19 mouse cellular contexts compared by ENCODE assay signal in genomic region chr10:20533811-20534210, GRCm38 (mm10).
A peak's percentile ranks its signal among the peaks of the same experiment; 100 is the strongest.
DNase-seq lines count a peak whose midpoint lies in the region; ATAC-seq and TF ChIP-seq lines count a peak whose summit lies in the region.
"Had no signal": no experiment of that assay in that cellular context is flagged by ENCODE, and none has a peak within 500 bp of the region (broad histone marks: within the 10 kb centered on the region; RNA-seq: fewer than 3 reads in every experiment).

No protein-coding gene starts in this region.

- TF ChIP-seq POLR2A in kidney, adult 2 months (IDR thresholded peaks at IDR 0.05; ENCODE audit: low read depth, low read length): no peak

- H3K9ac ChIP-seq in lung, embryonic 14.5 days: no peak overlapping the region
- H3K9ac ChIP-seq: hindbrain, embryonic 15.5 days; liver, embryonic 12.5 days; neural tube, embryonic 12.5 days; stomach, embryonic 15.5 days had no signal

- TF ChIP-seq CTCF in gastrocnemius, adult 2 months (IDR thresholded peaks at IDR 0.05): no peak
- no peak for TF ChIP-seq CTCF in kidney, adult 2 months (conservative IDR thresholded peaks at IDR 0.05; ENCODE audit: insufficient read depth, insufficient read length, low read depth, low read length)
- no peak for TF ChIP-seq CTCF in lung, embryonic 14.5 days (IDR thresholded peaks at IDR 0.05; ENCODE audit: low read depth)

- H3K9me3 ChIP-seq in lung, embryonic 14.5 days (ENCODE audit: low read depth, low read length): no peaks in the 10 kb centered on the region
- H3K9me3 ChIP-seq: hindbrain, embryonic 15.5 days; liver, embryonic 12.5 days; neural tube, embryonic 12.5 days; stomach, embryonic 15.5 days had no signal

- no peak overlapping the region for H3K4me3 ChIP-seq in gastrocnemius, adult 2 months
- no peak overlapping the region for H3K4me3 ChIP-seq in kidney, adult 2 months (ENCODE audit: insufficient read depth, low read depth, low read length)
- no peak overlapping the region for H3K4me3 ChIP-seq in lung, embryonic 14.5 days (ENCODE audit: low read depth, low read length)
- H3K4me3 ChIP-seq: hindbrain, embryonic 15.5 days; liver, embryonic 12.5 days; neural tube, embryonic 12.5 days; stomach, embryonic 15.5 days had no signal

- no peaks in the 10 kb centered on the region for H3K27me3 ChIP-seq in kidney, adult 2 months (replicated peaks; ENCODE audit: control insufficient read depth, insufficient read depth, low read length)
- H3K27me3 ChIP-seq in lung, embryonic 14.5 days (ENCODE audit: insufficient read depth, low read length): no peaks in the 10 kb centered on the region
- H3K27me3 ChIP-seq: hindbrain, embryonic 15.5 days; liver, embryonic 12.5 days; neural tube, embryonic 12.5 days; stomach, embryonic 15.5 days had no signal

- no peaks in the 10 kb centered on the region for H3K36me3 ChIP-seq in kidney, adult 2 months (ENCODE audit: control insufficient read depth, insufficient read depth, low read length)
- no peaks in the 10 kb centered on the region for H3K36me3 ChIP-seq in lung, embryonic 14.5 days (ENCODE audit: insufficient read depth)
- H3K36me3 ChIP-seq: hindbrain, embryonic 15.5 days; liver, embryonic 12.5 days; neural tube, embryonic 12.5 days; stomach, embryonic 15.5 days had no signal

- H3K27ac ChIP-seq in gastrocnemius, adult 2 months: peak overlapping the region; percentile 50
- H3K27ac ChIP-seq in kidney, adult 2 months (ENCODE audit: insufficient read depth, low read depth, low read length): peak overlapping the region; percentile 82
- no peak overlapping the region for H3K27ac ChIP-seq in lung, embryonic 14.5 days (ENCODE audit: low read depth)
- H3K27ac ChIP-seq: hindbrain, embryonic 15.5 days; liver, embryonic 12.5 days; neural tube, embryonic 12.5 days; stomach, embryonic 15.5 days had no signal

- ATAC-seq in lung, embryonic 14.5 days (ENCODE audit: insufficient read depth): no peak
- ATAC-seq: activated CD4-positive, CD25-positive, alpha-beta regulatory T cell, adult 4 months; liver, embryonic 12.5 days; Patski had no signal

- WGBS in kidney, adult 2 months: 44% methylated on average over 5 of the region's 5 CpGs
- 10% methylated on average over 5 of the region's 5 CpGs for WGBS in lung, embryonic 14.5 days

- no peak for DNase-seq in gastrocnemius, adult 2 months
- no peak for DNase-seq in gastrocnemius, postnatal 25 days
- DNase-seq in kidney, adult 2 months: peak; percentile 73
- DNase-seq in kidney, postnatal 10 days: no peak
- DNase-seq in lung, embryonic 14.5 days: peak; percentile 40
- DNase-seq in lung, postnatal 36 days: no peak
- peak; percentile 9 for DNase-seq in naive thymus-derived CD4-positive, alpha-beta T cell, adult 2 months (ENCODE audit: low read depth)
- DNase-seq in neural tube, embryonic 10.5 days (ENCODE audit: extremely low spot score, low spot score): no peak
- DNase-seq: adrenal gland, postnatal 14 days; B cell, adult 2 months; cerebellum, adult 2 months; left cerebral cortex, postnatal 4 days; thymus, adult 2 months had no signal

- intact Hi-C loops in gastrocnemius, adult 2 months (cut with DNase I): no loop called here

- no peak overlapping the region for H3K4me2 ChIP-seq in lung, embryonic 14.5 days
- H3K4me2 ChIP-seq: hindbrain, embryonic 15.5 days; liver, embryonic 12.5 days; neural tube, embryonic 12.5 days; stomach, embryonic 15.5 days had no signal

- no peaks in the 10 kb centered on the region; the same call in 1 of the 2 replicates for H3K4me1 ChIP-seq in kidney, adult 2 months (ENCODE audit: control insufficient read depth, insufficient read depth, low read length)
- H3K4me1 ChIP-seq in lung, embryonic 14.5 days (ENCODE audit: insufficient read depth): peaks cover under 1% of the 10 kb centered on the region; the same call in 1 of the 2 replicates

Comparison
In these comparisons a context has a peak if more than half of its experiments do, and no peak if none do; other contexts are left out.
1. DNase-seq: peak in kidney, adult 2 months (single experiment), lung, embryonic 14.5 days (single experiment) and naive thymus-derived CD4-positive, alpha-beta T cell, adult 2 months (single experiment); none in gastrocnemius, adult 2 months (single experiment), gastrocnemius, postnatal 25 days (single experiment), kidney, postnatal 10 days (single experiment), lung, postnatal 36 days (single experiment) and neural tube, embryonic 10.5 days (single experiment).